Mouse (Mus musculus): Measurements from ENCODE around the gene Agr3.

DNA sequence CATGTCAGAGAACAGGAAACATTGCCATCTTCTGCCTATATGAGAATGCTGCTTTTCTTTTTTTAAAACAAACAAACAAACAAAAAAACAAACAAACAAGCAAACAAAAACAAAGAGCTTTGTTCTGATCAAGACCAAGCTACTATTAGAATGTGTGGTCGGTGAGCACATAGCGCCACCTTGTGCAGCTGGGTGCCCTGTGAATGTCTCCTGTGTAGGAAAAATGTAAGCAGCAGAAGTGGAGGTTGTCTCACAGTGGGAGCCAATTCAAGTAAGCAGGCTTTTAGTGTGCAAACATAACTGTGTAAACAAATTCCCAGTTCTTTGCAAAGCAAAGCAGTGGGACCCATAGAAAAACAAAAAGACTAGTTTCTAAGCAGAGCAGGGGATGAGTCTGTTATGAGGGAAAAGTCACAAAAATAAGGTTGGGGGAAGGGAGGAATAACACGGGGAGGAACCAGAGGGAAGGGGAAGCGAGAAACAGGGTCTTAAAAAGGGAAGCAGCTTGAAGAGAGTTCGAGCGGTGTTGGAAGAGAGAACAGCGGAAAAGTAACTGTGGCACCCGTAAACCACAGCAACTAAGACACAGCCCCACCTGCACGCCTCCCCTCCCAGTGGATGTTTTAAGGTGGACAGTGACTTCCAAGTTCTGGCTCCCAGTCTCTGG, 40.4 kb upstream of the Agr3 start:
- TF ChIP-seq CTCF (IDR thresholded peaks at IDR 0.05; ENCODE audit: control insufficient read depth, insufficient read depth, insufficient replicate concordance, low read depth, low read length) (peak; percentile 24; the same call in 1 of the 2 replicates), POLR2A (IDR thresholded peaks at IDR 0.05; ENCODE audit: control insufficient read depth, low read depth, low read length) (no peak)
